Mouse (Mus musculus): ENCODE measurements around the gene Ugt1a7c. TPM values are rescaled to one million over a fixed set of nuclear protein-coding genes. Genes with fewer than 3 reads are reported as not detected.
"Not testable (repeated sequence)": the region's sequence is repeated elsewhere in the genome, so short reads cannot be mapped to it uniquely, and the experiment has no call there.

Gene Ugt1a7c
- polyA plus RNA-seq, 1 experiment from 2014 or later, result 46.3 TPM

GRCm38 (mm10) chr1:88120550-88120949 lies 25.7 kb downstream of the Ugt1a7c start:
- in situ Hi-C loops (cut with MboI; ENCODE audit: low pct_unique_long_range_greater_than_20kb); POLR2A ChIA-PET; CTCF ChIA-PET; H3K27me3 ChIP-seq; ATAC-seq; DNase-seq (ENCODE audit: low read depth, low spot score): not testable (repeated sequence)
- TF ChIP-seq CTCF (IDR thresholded peaks at IDR 0.05), result peak; percentile 50

- peak; percentile 59 for TF ChIP-seq CTCF (IDR thresholded peaks at IDR 0.05)
- ATAC-seq; DNase-seq (ENCODE audit: low read depth, low spot score); CTCF ChIA-PET; POLR2A ChIA-PET; in situ Hi-C loops (cut with MboI; ENCODE audit: low pct_unique_long_range_greater_than_20kb); H3K27me3 ChIP-seq: not testable (repeated sequence)
Observed at GRCm38 (mm10) chr1:88121521-88121920, 26.7 kb downstream of the Ugt1a7c start.

GRCm38 (mm10) chr1:88125827-88126360 lies 31.0 kb downstream of the Ugt1a7c start:
- POLR2A ChIA-PET; H3K27me3 ChIP-seq; in situ Hi-C loops (cut with MboI; ENCODE audit: low pct_unique_long_range_greater_than_20kb); DNase-seq (ENCODE audit: low read depth, low spot score): not testable (repeated sequence)
- CTCF ChIA-PET, result interaction anchor here (0.9 kb wide), 1 partner anchor 17 kb away, joined by 4 read pairs; no protein-coding TSS in a partner anchor
- ATAC-seq, result peak; percentile 39
- peak; percentile 51 for TF ChIP-seq CTCF (IDR thresholded peaks at IDR 0.05)

- POLR2A ChIA-PET; DNase-seq (ENCODE audit: low read depth, low spot score); ATAC-seq; in situ Hi-C loops (cut with MboI; ENCODE audit: low pct_unique_long_range_greater_than_20kb); CTCF ChIA-PET; H3K27me3 ChIP-seq: not testable (repeated sequence)
Observed at GRCm38 (mm10) chr1:88129091-88129490, 34.2 kb downstream of the Ugt1a7c start.

- in situ Hi-C loops (cut with MboI; ENCODE audit: low pct_unique_long_range_greater_than_20kb), result not testable (repeated sequence)
Observed at GRCm38 (mm10) chr1:88130223-88130622, 35.4 kb downstream of the Ugt1a7c start.

GRCm38 (mm10) chr1:88133908-88134456 lies 39.1 kb downstream of the Ugt1a7c start:
- POLR2A ChIA-PET, result no interaction called here
- DNase-seq (ENCODE audit: low read depth, low spot score) (no peak), ATAC-seq (no peak)
- in situ Hi-C loops (cut with MboI; ENCODE audit: low pct_unique_long_range_greater_than_20kb), result no loop called here
- CTCF ChIA-PET, result interaction anchor here (1.3 kb wide), 1 partner anchor 9 kb away, joined by 5 read pairs; no protein-coding TSS in a partner anchor
- TF ChIP-seq CTCF (IDR thresholded peaks at IDR 0.05), result no peak
- no peaks in the 10 kb centered on the region for H3K27me3 ChIP-seq

More at GRCm38 (mm10) chr1:88130223-88130622, 35.4 kb downstream of the Ugt1a7c start:
- H3K27me3 ChIP-seq; POLR2A ChIA-PET; ATAC-seq; CTCF ChIA-PET; DNase-seq (ENCODE audit: low read depth, low spot score): not testable (repeated sequence)

GRCm38 (mm10) chr1:88134457-88135011 lies 39.7 kb downstream of the Ugt1a7c start, which contains the start of gene Ugt1a6a:
Ugt1a6a (plus strand) TSS chr1:88134809.
- in situ Hi-C loops (cut with MboI; ENCODE audit: low pct_unique_long_range_greater_than_20kb); H3K27me3 ChIP-seq; CTCF ChIA-PET; POLR2A ChIA-PET; DNase-seq (ENCODE audit: low read depth, low spot score): not testable (repeated sequence)
- peak; percentile 33 for ATAC-seq

- POLR2A ChIA-PET; H3K27me3 ChIP-seq; DNase-seq (ENCODE audit: low read depth, low spot score); in situ Hi-C loops (cut with MboI; ENCODE audit: low pct_unique_long_range_greater_than_20kb); CTCF ChIA-PET: not testable (repeated sequence)
- peak; percentile 48 for ATAC-seq
Observed at GRCm38 (mm10) chr1:88135229-88135904, 40.5 kb downstream of the Ugt1a7c start.

- ATAC-seq (no peak), DNase-seq (ENCODE audit: low read depth, low spot score) (peak; percentile 30)
- TF ChIP-seq CTCF (IDR thresholded peaks at IDR 0.05), result no peak
- POLR2A ChIA-PET, result interaction anchor here (0.7 kb wide), 1 partner anchor 212 kb away, joined by 3 read pairs; no protein-coding TSS in a partner anchor
- H3K27me3 ChIP-seq, result no peaks in the 10 kb centered on the region
- CTCF ChIA-PET, result no interaction called here
- in situ Hi-C loops (cut with MboI; ENCODE audit: low pct_unique_long_range_greater_than_20kb), result no loop called here
Observed at GRCm38 (mm10) chr1:88136646-88137045, 41.8 kb downstream of the Ugt1a7c start.

GRCm38 (mm10) chr1:88137264-88137663 lies 42.4 kb downstream of the Ugt1a7c start:
- POLR2A ChIA-PET, result no interaction called here
- CTCF ChIA-PET, result interaction anchor here (1.4 kb wide), 1 partner anchor 18 kb away, joined by 3 read pairs; no protein-coding TSS in a partner anchor
- in situ Hi-C loops (cut with MboI; ENCODE audit: low pct_unique_long_range_greater_than_20kb), result no loop called here
- no peak for DNase-seq (ENCODE audit: low read depth, low spot score)
- no peaks in the 10 kb centered on the region for H3K27me3 ChIP-seq
- ATAC-seq, result no peak
- TF ChIP-seq CTCF (IDR thresholded peaks at IDR 0.05), result no peak

- TF ChIP-seq CTCF (IDR thresholded peaks at IDR 0.05), result no peak
- ATAC-seq (no peak), DNase-seq (ENCODE audit: low read depth, low spot score) (no peak)
- ChIA-PET POLR2A (no interaction called here), CTCF (interaction anchor here (1.4 kb wide), 1 partner anchor 19 kb away, joined by 3 read pairs; no protein-coding TSS in a partner anchor)
- in situ Hi-C loops (cut with MboI; ENCODE audit: low pct_unique_long_range_greater_than_20kb), result no loop called here
- H3K27me3 ChIP-seq, result no peaks in the 10 kb centered on the region
Observed at GRCm38 (mm10) chr1:88138145-88138544, 43.3 kb downstream of the Ugt1a7c start.

- in situ Hi-C loops (cut with MboI; ENCODE audit: low pct_unique_long_range_greater_than_20kb); DNase-seq (ENCODE audit: low read depth, low spot score); POLR2A ChIA-PET; H3K27me3 ChIP-seq; CTCF ChIA-PET: not testable (repeated sequence)
- ATAC-seq, result peak; percentile 75
Observed at GRCm38 (mm10) chr1:88140492-88140891, 45.6 kb downstream of the Ugt1a7c start.
